Mouse (Mus musculus) kidney, embryonic 16.5 days (tissue): ENCODE measurements around the gene Supt16. TPM values are rescaled to one million over a fixed set of nuclear protein-coding genes. Genes with fewer than 3 reads are reported as not detected.

ENCODE experiments used
- ATAC-seq: fragments of 200-750 bp; cut with Nextera tagmentation; 2 replicates; pipeline ENCODE4 v1.8.0; 2017; ENCODE audit warnings: moderate TSS enrichment; ENCODE audit not compliant: low FRiP score, low TSS enrichment
- H3K27ac ChIP-seq: fragments of 300-500 bp; sonication (generic); 2 replicates; pipeline ENCODE4 v1.5.1; 2014; ENCODE audit warnings: low read length
- H3K27me3 ChIP-seq: fragments of 300-500 bp; sonication (generic); 2 replicates; pipeline ENCODE4 v1.6.1; 2014; ENCODE audit warnings: low read length, control low read depth, mixed read lengths; ENCODE audit not compliant: insufficient read depth
- H3K36me3 ChIP-seq: fragments of 300-500 bp; sonication (generic); 2 replicates; pipeline ENCODE4 v1.6.1; 2014; ENCODE audit warnings: low read length, control low read depth, mixed read lengths; ENCODE audit not compliant: insufficient read depth
- H3K4me1 ChIP-seq: fragments of 300-500 bp; sonication (generic); 2 replicates; pipeline ENCODE4 v1.6.1; 2014; ENCODE audit warnings: low read length, control low read depth, mixed read lengths; ENCODE audit not compliant: insufficient read depth
- H3K4me2 ChIP-seq: fragments of 300-500 bp; sonication (generic); replicated peaks from 2 replicates; pipeline ENCODE4 v1.6.1; 2014; ENCODE audit warnings: low read depth, low read length
- H3K4me3 ChIP-seq: fragments of 300-500 bp; sonication (generic); 2 replicates; pipeline ENCODE4 v1.5.1; 2014; ENCODE audit warnings: mild to moderate bottlenecking, low read length
- H3K9ac ChIP-seq: fragments of 300-500 bp; sonication (generic); replicated peaks from 2 replicates; pipeline ENCODE4 v1.6.1; 2014; ENCODE audit warnings: low read length
- H3K9me3 ChIP-seq: fragments of 300-500 bp; sonication (generic); 2 replicates; pipeline ENCODE4 v1.6.1; 2016; ENCODE audit warnings: low read length, control low read depth
- WGBS: fragments of 180-500 bp; shearing (Covaris S2); extraction: QIAGEN DNeasy Blood & Tissue Kit; methylation state at CpG from one replicate; pipeline ENCODE4 v1.1.7; 2014; 5-methylcytosine and 5-hydroxymethylcytosine counted together
- polyA plus RNA-seq: library from polyadenylated mRNA; unstranded; fragments of >200 nt; fragmentation: Nextera tagmentation; extraction: Ambion mirVana; gene quantifications from 2 replicates; pipeline ENCODE4 v1.2.1, GENCODE M21; 2015

Gene Supt16
- polyA plus RNA-seq, 1 experiment from 2014 or later: 51.1 TPM

DNA sequence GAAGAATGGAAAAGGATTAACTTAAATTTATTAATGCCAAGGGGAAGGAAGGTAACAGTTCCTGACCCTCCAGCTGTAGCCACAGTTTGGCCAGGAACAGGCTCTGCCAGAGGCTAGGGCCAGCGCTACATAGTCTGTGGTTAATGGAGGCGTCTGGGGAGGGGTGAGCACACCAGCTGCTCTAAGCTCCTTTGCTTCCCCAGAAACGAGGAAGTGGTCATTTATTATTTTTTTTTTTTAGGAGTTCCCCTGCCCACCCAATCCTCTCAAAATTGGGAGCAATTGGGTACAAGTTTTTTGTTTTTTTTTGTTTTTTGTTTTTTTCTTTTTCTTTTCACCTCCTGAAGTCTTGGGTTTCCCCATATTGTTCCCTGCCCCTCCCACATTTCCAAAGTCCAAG, 925 bp upstream of the Supt16 start:
- Histone ChIP-seq H3K9ac (peak overlapping the region; percentile 46; the same call in 1 of the 2 replicates), H3K9me3 (no peaks in the 10 kb centered on the region), H3K36me3 (peaks cover 28% of the 10 kb centered on the region), H3K4me1 (peaks cover 17% of the 10 kb centered on the region), H3K27ac (no peak overlapping the region), H3K4me3 (peak overlapping the region; percentile 99; the same call in 1 of the 2 replicates), H3K4me2 (peak overlapping the region; percentile 86), H3K27me3 (no peaks in the 10 kb centered on the region)
- WGBS: 20% methylated on average over 3 of the region's 3 CpGs
- ATAC-seq: no peak

GRCm38 (mm10) chr14:52196230-52197155, 723 bp downstream of the Supt16 start:
- H3K27me3 ChIP-seq: no peaks in the 10 kb centered on the region
- peaks cover 28% of the 10 kb centered on the region for H3K36me3 ChIP-seq
- H3K4me1 ChIP-seq: peaks cover 17% of the 10 kb centered on the region
- peak overlapping the region; percentile 99 for H3K4me3 ChIP-seq
- H3K9ac ChIP-seq: peak overlapping the region; percentile 98
- ATAC-seq: peak; percentile 7; the same call in 1 of the 2 replicates
- H3K9me3 ChIP-seq: no peaks in the 10 kb centered on the region
- WGBS: under 1% methylated on average over 47 of the region's 59 CpGs
- peak overlapping the region; percentile 86 for H3K4me2 ChIP-seq
- H3K27ac ChIP-seq: peak overlapping the region; percentile 99

DNA sequence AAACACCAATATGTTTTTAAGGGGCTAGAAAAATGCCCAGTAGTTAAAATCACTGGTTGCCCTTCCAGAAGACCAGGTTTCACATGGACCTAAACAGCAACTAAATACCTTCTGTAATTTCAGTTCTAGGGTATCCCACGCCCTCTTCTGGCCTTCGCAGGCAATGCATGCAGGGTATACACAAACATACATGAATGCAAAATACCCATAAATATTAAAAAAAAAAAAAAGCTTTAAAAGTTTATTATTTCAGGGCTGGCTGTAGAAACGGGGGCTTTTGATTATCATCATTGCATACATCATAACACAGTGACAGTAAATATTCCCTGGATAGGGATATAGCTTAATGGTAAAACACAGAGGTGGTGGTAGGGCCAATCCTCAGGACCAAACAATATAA, 1.5 kb downstream of the Supt16 start:
- peak overlapping the region; percentile 86 for H3K4me2 ChIP-seq
- no peaks in the 10 kb centered on the region for H3K27me3 ChIP-seq
- H3K27ac ChIP-seq: no peak overlapping the region
- peak overlapping the region; percentile 99 for H3K4me3 ChIP-seq
- whole genome bisulfite sequencing: 11% methylated on average over 3 of the region's 3 CpGs
- H3K9me3 ChIP-seq: no peaks in the 10 kb centered on the region
- no peak overlapping the region for H3K9ac ChIP-seq
- no peak for ATAC-seq
- H3K4me1 ChIP-seq: peaks cover 17% of the 10 kb centered on the region
- H3K36me3 ChIP-seq: peaks cover 23% of the 10 kb centered on the region

DNA sequence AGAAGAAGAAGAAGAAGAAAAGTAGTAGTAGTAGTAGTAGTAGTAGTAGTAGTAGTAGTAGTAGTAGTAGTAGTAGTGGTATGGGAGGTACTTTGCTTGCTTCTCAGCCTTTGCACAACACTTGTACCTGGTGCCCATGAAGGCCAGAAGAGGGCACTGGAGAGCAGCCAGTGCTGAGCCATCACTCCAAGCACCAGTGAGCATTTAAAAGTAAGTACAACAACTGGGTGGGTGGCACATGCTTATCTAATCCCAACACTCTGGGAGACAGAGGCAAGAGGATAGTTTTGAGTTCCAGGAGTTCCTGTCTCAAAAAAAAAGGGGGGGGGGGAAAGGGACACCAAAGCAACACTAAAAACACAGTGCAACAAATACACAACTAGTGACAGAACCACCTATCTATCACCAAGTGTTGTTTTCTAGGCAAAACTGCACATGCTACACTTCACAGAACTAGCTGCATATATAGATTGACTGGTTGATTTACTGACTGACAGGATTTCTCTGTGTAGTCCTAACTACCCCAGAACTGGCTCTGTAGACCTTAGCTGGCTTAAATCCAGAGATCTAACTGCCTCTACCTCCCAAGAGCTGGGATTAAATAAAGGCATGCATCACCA, 6.4 kb downstream of the Supt16 start:
- no peak overlapping the region for H3K4me3 ChIP-seq
- no peak overlapping the region for H3K4me2 ChIP-seq
- no peaks in the 10 kb centered on the region for H3K9me3 ChIP-seq
- 0 out of 2 replicates have a peak, but pooled peaks have one; percentile 42 for ATAC-seq
- H3K27me3 ChIP-seq: no peaks in the 10 kb centered on the region
- H3K27ac ChIP-seq: no peak overlapping the region
- peaks cover 9% of the 10 kb centered on the region for H3K4me1 ChIP-seq
- H3K36me3 ChIP-seq: 0 out of 2 replicates have a peak, but pooled peaks cover 9% of the 10 kb centered on the region
- H3K9ac ChIP-seq: no peak overlapping the region

DNA sequence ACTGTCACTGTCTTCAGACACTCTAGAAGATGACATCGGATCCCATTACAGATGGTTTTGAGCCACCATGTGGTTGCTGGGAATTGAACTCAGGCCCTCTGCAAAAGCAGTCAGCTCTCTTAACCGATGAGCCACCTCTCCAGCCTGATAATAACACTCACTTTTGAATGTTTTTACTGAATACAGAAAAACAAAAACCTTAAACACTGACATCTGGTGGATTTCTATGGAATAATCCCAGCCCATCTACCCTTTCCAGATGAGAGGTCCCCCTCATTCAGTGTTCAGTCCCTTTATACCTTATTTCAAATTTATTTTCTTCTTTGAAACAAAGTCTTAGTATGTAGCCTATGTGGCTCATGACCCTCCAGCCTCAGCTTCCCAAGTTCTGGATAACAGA, 7.7 kb downstream of the Supt16 start:
- 74% methylated on average over 2 of the region's 2 CpGs for WGBS
- Histone ChIP-seq H3K4me1 (0 out of 2 replicates have a peak, but pooled peaks cover under 1% of the 10 kb centered on the region), H3K9me3 (no peaks in the 10 kb centered on the region), H3K36me3 (0 out of 2 replicates have a peak, but pooled peaks cover 9% of the 10 kb centered on the region), H3K27me3 (no peaks in the 10 kb centered on the region), H3K4me3 (no peak overlapping the region), H3K9ac (no peak overlapping the region), H3K4me2 (no peak overlapping the region), H3K27ac (no peak overlapping the region)
- ATAC-seq: no peak

GRCm38 (mm10) chr14:52188788-52189187, 8.4 kb downstream of the Supt16 start:
- Histone ChIP-seq H3K9ac (no peak overlapping the region), H3K27ac (no peak overlapping the region), H3K36me3 (0 out of 2 replicates have a peak, but pooled peaks cover 9% of the 10 kb centered on the region), H3K9me3 (no peaks in the 10 kb centered on the region), H3K4me3 (no peak overlapping the region), H3K4me2 (no peak overlapping the region), H3K4me1 (no peaks in the 10 kb centered on the region), H3K27me3 (no peaks in the 10 kb centered on the region)
- WGBS: 71% methylated on average over 1 of the region's 1 CpGs
- ATAC-seq: no peak

DNA sequence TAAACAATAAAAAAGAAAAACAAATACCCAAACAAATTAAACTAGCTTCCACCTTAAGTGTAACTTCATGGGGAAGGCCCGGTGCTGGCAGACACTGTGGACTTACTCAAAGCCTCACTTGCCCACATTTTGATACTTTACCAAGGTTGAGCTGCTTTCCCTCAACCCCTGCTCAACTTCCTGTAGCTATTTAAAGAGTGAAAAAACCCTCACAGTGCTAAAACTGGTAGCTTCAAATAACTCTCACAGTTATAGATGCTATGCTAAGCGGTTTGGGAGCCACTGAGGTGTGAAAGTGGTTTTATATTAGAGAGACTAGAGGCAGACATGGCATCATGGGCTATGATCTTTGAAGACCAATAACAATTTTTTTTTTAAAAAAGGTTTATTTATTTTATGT, 30.6 kb downstream of the Supt16 start:
- Histone ChIP-seq H3K27me3 (no peaks in the 10 kb centered on the region), H3K9me3 (no peaks in the 10 kb centered on the region), H3K4me3 (no peak overlapping the region), H3K4me2 (no peak overlapping the region), H3K9ac (no peak overlapping the region), H3K27ac (no peak overlapping the region), H3K4me1 (no peaks in the 10 kb centered on the region), H3K36me3 (peaks cover 59% of the 10 kb centered on the region)
- WGBS: 87% methylated on average over 2 of the region's 2 CpGs
- ATAC-seq: no peak

DNA sequence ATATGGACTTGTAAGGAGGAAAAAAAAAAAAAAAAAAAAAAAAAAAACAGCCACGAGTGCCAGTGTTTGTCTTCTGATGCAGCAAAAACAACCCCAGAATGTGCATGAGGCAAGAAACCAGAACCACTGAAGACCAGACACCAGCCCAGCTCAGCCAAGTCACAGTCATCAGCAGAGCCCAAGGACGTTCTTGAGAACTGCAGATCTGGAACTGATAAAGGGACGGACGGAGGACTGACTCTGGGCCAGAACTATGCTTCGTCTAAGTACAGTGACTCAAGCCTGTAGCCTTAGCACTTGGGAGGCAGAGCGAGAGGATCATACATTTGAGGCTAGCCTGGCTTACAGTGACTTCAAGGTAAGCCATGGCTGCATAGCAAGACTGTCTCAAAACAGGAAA, 36.3 kb downstream of the Supt16 start:
- H3K27me3 ChIP-seq: no peaks in the 10 kb centered on the region
- H3K9ac ChIP-seq: no peak overlapping the region
- 82% methylated on average over 6 of the region's 6 CpGs for WGBS
- H3K9me3 ChIP-seq: no peaks in the 10 kb centered on the region
- no peak for ATAC-seq
- no peak overlapping the region for H3K4me2 ChIP-seq
- H3K36me3 ChIP-seq: peaks cover 71% of the 10 kb centered on the region
- H3K4me1 ChIP-seq: no peaks in the 10 kb centered on the region
- no peak overlapping the region for H3K4me3 ChIP-seq
- no peak overlapping the region for H3K27ac ChIP-seq

- 87% methylated on average over 2 of the region's 2 CpGs for WGBS
- Histone ChIP-seq H3K4me3 (no peak overlapping the region), H3K4me2 (no peak overlapping the region), H3K9ac (no peak overlapping the region), H3K36me3 (peaks cover 23% of the 10 kb centered on the region), H3K27me3 (no peaks in the 10 kb centered on the region), H3K4me1 (no peaks in the 10 kb centered on the region), H3K27ac (no peak overlapping the region), H3K9me3 (no peaks in the 10 kb centered on the region)
- no peak for ATAC-seq
These were observed 42.2 kb downstream of the Supt16 start for GRCm38 (mm10) chr14:52155008-52155407.

GRCm38 (mm10) chr14:52152613-52153012, 44.6 kb downstream of the Supt16 start:
- WGBS: 63% methylated on average over 3 of the region's 3 CpGs
- Histone ChIP-seq H3K4me1 (no peaks in the 10 kb centered on the region), H3K9me3 (no peaks in the 10 kb centered on the region), H3K36me3 (0 out of 2 replicates have a peak, but pooled peaks cover under 1% of the 10 kb centered on the region), H3K27ac (no peak overlapping the region), H3K9ac (no peak overlapping the region), H3K4me2 (no peak overlapping the region), H3K4me3 (no peak overlapping the region), H3K27me3 (no peaks in the 10 kb centered on the region)
- ATAC-seq: no peak
